Comparison of ENCODE assay signal across 8 mouse cellular contexts in genomic region chr5:124095077-124095581, GRCm38 (mm10). TPM values are rescaled to one million over a fixed set of nuclear protein-coding genes. Genes with fewer than 3 reads are reported as not detected.
DNase-seq lines count a peak whose midpoint lies in the region; ATAC-seq and TF ChIP-seq lines count a peak whose summit lies in the region.

No protein-coding gene starts in this region.

- no peak for TF ChIP-seq CTCF in G1E (IDR thresholded peaks at IDR 0.05; ENCODE audit: low read depth, low read length)
- no peak; the same call in 1 of the 2 replicates for TF ChIP-seq CTCF in intestine, postnatal 0 days (IDR thresholded peaks at IDR 0.05; ENCODE audit: low read depth)

- ATAC-seq in G1E (ENCODE audit: extremely low read depth, insufficient number of reproducible peaks, low FRiP score, poor library complexity, severe bottlenecking): no peak
- ATAC-seq in erythroblast, adult 5-6 weeks (replicated peaks; ENCODE audit: low FRiP score, poor library complexity, severe bottlenecking): peak; percentile 59
- ATAC-seq in intestine, postnatal 0 days: peak; percentile 6
- peak; percentile 75 for ATAC-seq in midbrain, embryonic 11.5 days (ENCODE audit: low FRiP score)

- H3K4me2 ChIP-seq in intestine, postnatal 0 days (replicated peaks; ENCODE audit: low read depth): peak overlapping the region; percentile 92
- peak overlapping the region; percentile 68 for H3K4me2 ChIP-seq in midbrain, embryonic 11.5 days

- peaks cover 28% of the 10 kb centered on the region for H3K4me1 ChIP-seq in heart, embryonic 10.5 days
- H3K4me1 ChIP-seq in G1E (ENCODE audit: insufficient read depth, low read depth, low read length): peaks cover 52% of the 10 kb centered on the region
- peaks cover 6% of the 10 kb centered on the region; the same call in 1 of the 2 replicates for H3K4me1 ChIP-seq in intestine, postnatal 0 days (replicated peaks; ENCODE audit: control insufficient read depth, insufficient read depth, low read length)
- peaks cover 6% of the 10 kb centered on the region for H3K4me1 ChIP-seq in midbrain, embryonic 11.5 days (ENCODE audit: control insufficient read depth, insufficient read depth, low read length)

- H3K4me3 ChIP-seq in heart, embryonic 10.5 days: peak overlapping the region; percentile 69
- H3K4me3 ChIP-seq in G1E (ENCODE audit: low read depth, low read length): peak overlapping the region; percentile 73
- H3K4me3 ChIP-seq in intestine, postnatal 0 days (ENCODE audit: low read depth, low read length): peak overlapping the region; percentile 48
- H3K4me3 ChIP-seq in midbrain, embryonic 11.5 days (ENCODE audit: low read depth, low read length): peak overlapping the region; percentile 36

- peak overlapping the region; percentile 64 for H3K9ac ChIP-seq in intestine, postnatal 0 days (ENCODE audit: low read depth, low read length)
- H3K9ac ChIP-seq in midbrain, embryonic 11.5 days (ENCODE audit: low read length): peak overlapping the region; percentile 51

- no peaks in the 10 kb centered on the region for H3K36me3 ChIP-seq in heart, embryonic 10.5 days
- H3K36me3 ChIP-seq in G1E (replicated peaks): no peaks in the 10 kb centered on the region
- H3K36me3 ChIP-seq in intestine, postnatal 0 days (ENCODE audit: control insufficient read depth, insufficient read depth): no peaks in the 10 kb centered on the region
- no peaks in the 10 kb centered on the region for H3K36me3 ChIP-seq in midbrain, embryonic 11.5 days (ENCODE audit: control insufficient read depth, insufficient read depth, low read length)

- 13% methylated on average over 19 of the region's 19 CpGs for WGBS in heart, embryonic 10.5 days
- WGBS in intestine, postnatal 0 days: 11% methylated on average over 19 of the region's 19 CpGs
- WGBS in midbrain, embryonic 11.5 days: 9% methylated on average over 19 of the region's 19 CpGs

- H3K27me3 ChIP-seq in heart, embryonic 10.5 days (ENCODE audit: insufficient read depth, poor library complexity, severe bottlenecking): peaks cover 21% of the 10 kb centered on the region
- H3K27me3 ChIP-seq in G1E (ENCODE audit: insufficient read depth, low read length): peaks cover 20% of the 10 kb centered on the region
- H3K27me3 ChIP-seq in intestine, postnatal 0 days (replicated peaks; ENCODE audit: control insufficient read depth, insufficient read depth, low read length): no peaks in the 10 kb centered on the region
- H3K27me3 ChIP-seq in midbrain, embryonic 11.5 days (ENCODE audit: control insufficient read depth, insufficient read depth, low read length): peaks cover 8% of the 10 kb centered on the region

- no peak for DNase-seq in heart, embryonic 10.5 days (ENCODE audit: low spot score)
- DNase-seq in heart, postnatal 25 days (ENCODE audit: low spot score): no peak
- no peak for DNase-seq in G1E (ENCODE audit: low spot score)
- DNase-seq in midbrain, embryonic 11.5 days (ENCODE audit: low spot score, missing footprints): no peak
- no peak for DNase-seq in natural killer cell, adult 2 months (ENCODE audit: low spot score in 2 of 2)
- no peak for DNase-seq in frontal cortex, postnatal 14 days (ENCODE audit: low spot score in 2 of 2)

- peak overlapping the region; percentile 80 for H3K27ac ChIP-seq in heart, embryonic 10.5 days
- peak overlapping the region; percentile 24; the same call in 1 of the 2 replicates for H3K27ac ChIP-seq in intestine, postnatal 0 days (ENCODE audit: low read depth, low read length)
- H3K27ac ChIP-seq in midbrain, embryonic 11.5 days (ENCODE audit: low read depth, low read length): no peak overlapping the region

- intact Hi-C loops in heart, postnatal 25 days (cut with DNase I): no loop called here

- 0 out of 2 replicates have a peak, but pooled peaks cover 2% of the 10 kb centered on the region for H3K9me3 ChIP-seq in heart, embryonic 10.5 days
- H3K9me3 ChIP-seq in G1E (replicated peaks): no peaks in the 10 kb centered on the region; the same call in 1 of the 2 replicates
- H3K9me3 ChIP-seq in intestine, postnatal 0 days (ENCODE audit: control insufficient read depth): no peaks in the 10 kb centered on the region
- H3K9me3 ChIP-seq in midbrain, embryonic 11.5 days (ENCODE audit: control insufficient read depth, low read length): no peaks in the 10 kb centered on the region

RNA-seq across cellular contexts. Expression of gene Abcb9, which starts 0.5 kb away (rescaled TPM):
- polyA plus RNA-seq in heart, embryonic 10.5 days (2016; fragmentation: Nextera tagmentation; extraction: Ambion mirVana): 0.89 and 2.4 TPM in 2 replicates
- 1 to 10 TPM; 8.0 to 9.0 TPM for total RNA-seq in heart, postnatal 25 days (2021)
- total RNA-seq in G1E (2014; fragmentation: Nextera tagmentation) (0.75 TPM in 1 of 2 replicates, not detected in the other), G1E (2017) (0.60 and 1.0 TPM in 2 replicates)
- polyA plus RNA-seq in G1E (2012): 0.62 and 0.66 TPM in 2 replicates
- total RNA-seq in erythroblast, adult 5-6 weeks (2015; ENCODE audit: low replicate concordance): 13.8 and 15.5 TPM in 2 replicates
- 19.1 and 23.4 TPM in 2 replicates for total RNA-seq in erythroblast, adult 5-6 weeks (2017; ENCODE audit: low replicate concordance)
- 4.0 and 4.6 TPM in 2 replicates for polyA plus RNA-seq in intestine, postnatal 0 days (2015; fragmentation: Nextera tagmentation; extraction: Ambion mirVana)
- 0.62 and 0.71 TPM in 2 replicates for polyA plus RNA-seq in midbrain, embryonic 11.5 days (2014; fragmentation: Nextera tagmentation; extraction: Ambion mirVana)

RNA-seq across cellular contexts. Expression of gene Ogfod2, which starts 17.0 kb away (rescaled TPM):
- polyA plus RNA-seq in heart, embryonic 10.5 days (2016; fragmentation: Nextera tagmentation; extraction: Ambion mirVana): 19.6 and 20.1 TPM in 2 replicates
- 10 to 100 TPM; 12.5 to 13.9 TPM for total RNA-seq in heart, postnatal 25 days (2021)
- 7.2 and 28.1 TPM in 2 replicates for total RNA-seq in G1E (2014; fragmentation: Nextera tagmentation)
- 14.9 and 15.4 TPM in 2 replicates for total RNA-seq in G1E (2017)
- 60.2 and 73.8 TPM in 2 replicates for polyA plus RNA-seq in G1E (2012)
- total RNA-seq in erythroblast, adult 5-6 weeks (2015; ENCODE audit: low replicate concordance): 4.8 and 6.9 TPM in 2 replicates
- total RNA-seq in erythroblast, adult 5-6 weeks (2017; ENCODE audit: low replicate concordance): 13.9 and 19.9 TPM in 2 replicates
- 21.3 and 25.0 TPM in 2 replicates for polyA plus RNA-seq in intestine, postnatal 0 days (2015; fragmentation: Nextera tagmentation; extraction: Ambion mirVana)
- polyA plus RNA-seq in midbrain, embryonic 11.5 days (2014; fragmentation: Nextera tagmentation; extraction: Ambion mirVana): 10.4 and 11.4 TPM in 2 replicates

RNA-seq across cellular contexts. Expression of gene Arl6ip4, which starts 20.8 kb away (rescaled TPM):
- 86.9 and 116 TPM in 2 replicates for polyA plus RNA-seq in heart, embryonic 10.5 days (2016; fragmentation: Nextera tagmentation; extraction: Ambion mirVana)
- total RNA-seq in heart, postnatal 25 days (2021): 10 to 100 TPM; 36.2 to 43.0 TPM
- total RNA-seq in G1E (2014; fragmentation: Nextera tagmentation) (27.3 and 31.4 TPM in 2 replicates), G1E (2017) (65.6 and 75.7 TPM in 2 replicates)
- polyA plus RNA-seq in G1E (2012): 75.4 and 76.9 TPM in 2 replicates
- 18.4 and 22.9 TPM in 2 replicates for total RNA-seq in erythroblast, adult 5-6 weeks (2015; ENCODE audit: low replicate concordance)
- total RNA-seq in erythroblast, adult 5-6 weeks (2017; ENCODE audit: low replicate concordance): 12.2 and 65.1 TPM in 2 replicates
- 75.5 and 76.9 TPM in 2 replicates for polyA plus RNA-seq in intestine, postnatal 0 days (2015; fragmentation: Nextera tagmentation; extraction: Ambion mirVana)
- polyA plus RNA-seq in midbrain, embryonic 11.5 days (2014; fragmentation: Nextera tagmentation; extraction: Ambion mirVana): 89.3 and 95.5 TPM in 2 replicates
